Mouse (Mus musculus) myocyte (in vitro differentiated cells): ENCODE measurements around the gene Klhl11. TPM values are rescaled to one million over a fixed set of nuclear protein-coding genes. Genes with fewer than 3 reads are reported as not detected.

ENCODE experiments used
- H3K27me3 ChIP-seq: one replicate; pipeline ENCODE4 v1.6.1; 2011; ENCODE audit not compliant: control insufficient read depth, insufficient read depth, insufficient read length
- H3K36me3 ChIP-seq: one replicate; pipeline ENCODE4 v1.6.1; 2011; ENCODE audit not compliant: control insufficient read depth, insufficient read depth
- H3K4me2 ChIP-seq: one replicate; pipeline ENCODE4 v1.6.1; 2011; ENCODE audit warnings: low read depth, control low read depth
- H3K4me3 ChIP-seq: one replicate; pipeline ENCODE4 v1.5.1; 2011; ENCODE audit warnings: mild to moderate bottlenecking, control low read depth, moderate library complexity
- H3K79me2 ChIP-seq: one replicate; pipeline ENCODE4 v1.6.1; 2011; ENCODE audit not compliant: control insufficient read depth, insufficient read depth
- H3ac ChIP-seq: one replicate; pipeline ENCODE4 v1.6.1; 2011; ENCODE audit not compliant: control insufficient read depth, insufficient read length
- CEBPB ChIP-seq: IDR thresholded peaks from 2 replicates; pipeline ENCODE4 v1.6.1; 2011; ENCODE audit warnings: mild to moderate bottlenecking, moderate library complexity; ENCODE audit not compliant: poor library complexity, insufficient read depth, severe bottlenecking
- E2F4 ChIP-seq: IDR thresholded peaks from one replicate; pipeline ENCODE4 v1.6.1; 2011; ENCODE audit warnings: mild to moderate bottlenecking, control low read depth, moderate library complexity; ENCODE audit not compliant: insufficient read depth
- MAX ChIP-seq: IDR thresholded peaks from one replicate; pipeline ENCODE4 v1.6.1; 2011; ENCODE audit warnings: low read depth, mild to moderate bottlenecking, control low read depth
- MYOD1 ChIP-seq, 3 experiments: IDR thresholded peaks; one replicate each; pipeline ENCODE4 v1.6.1; 2011; ENCODE audit warnings: control low read depth in 2 of 3, low read depth in 2 of 3, mild to moderate bottlenecking in 2 of 3, moderate library complexity in 1 of 3; ENCODE audit not compliant: insufficient read length in 2 of 3, control insufficient read depth in 1 of 3
- MYOG ChIP-seq, 3 experiments: IDR thresholded peaks; one replicate each; pipeline ENCODE4 v1.6.1; 2011; ENCODE audit warnings: control low read depth in 2 of 3, low read depth in 2 of 3, mild to moderate bottlenecking in 2 of 3; ENCODE audit not compliant: insufficient read length in 2 of 3, control insufficient read depth in 1 of 3, insufficient read depth in 1 of 3
- POLR2A ChIP-seq: IDR thresholded peaks from one replicate; pipeline ENCODE4 v1.6.1; 2011; ENCODE audit warnings: low read depth, mild to moderate bottlenecking, control low read depth, moderate library complexity; ENCODE audit not compliant: insufficient read length
- POLR2AphosphoS2 ChIP-seq: IDR thresholded peaks from one replicate; pipeline ENCODE4 v1.6.1; 2011; ENCODE audit warnings: low read depth, control low read depth; ENCODE audit not compliant: insufficient read length
- REST ChIP-seq: IDR thresholded peaks from one replicate; pipeline ENCODE4 v1.6.1; 2011; ENCODE audit warnings: mild to moderate bottlenecking, control low read depth, moderate library complexity; ENCODE audit not compliant: insufficient read depth, insufficient read length
- SRF ChIP-seq: IDR thresholded peaks from one replicate; pipeline ENCODE4 v1.6.1; 2011; ENCODE audit warnings: low read depth; ENCODE audit not compliant: control insufficient read depth, insufficient read length
- TCF12 ChIP-seq: IDR thresholded peaks from one replicate; pipeline ENCODE4 v1.6.1; 2011; ENCODE audit warnings: mild to moderate bottlenecking, control low read depth; ENCODE audit not compliant: poor library complexity, insufficient read depth, severe bottlenecking
- TCF3 ChIP-seq: IDR thresholded peaks from one replicate; pipeline ENCODE4 v1.6.1; 2011; ENCODE audit warnings: low read depth, control low read depth; ENCODE audit not compliant: insufficient read length
- USF1 ChIP-seq: IDR thresholded peaks from one replicate; pipeline ENCODE4 v1.6.1; 2011; ENCODE audit warnings: low read depth, mild to moderate bottlenecking, control low read depth, moderate library complexity
- polyA plus RNA-seq: library from polyadenylated mRNA; unstranded; fragments of >200 nt; fragmentation: generic; extraction: Trizol; gene quantifications from one replicate; pipeline ENCODE4 v1.2.1, GENCODE M21; 2012; ENCODE audit warnings: missing spikeins

Klhl11 gene
- polyA plus RNA-seq, 1 experiment, result 3.6 TPM

GRCm38 (mm10) chr11:100493771-100494170 is 21.2 kb upstream of the Klhl11 start:
- Histone ChIP-seq H3K4me2 (no peak overlapping the region), H3K36me3 (peaks cover 77% of the 10 kb centered on the region), H3K27me3 (no peaks in the 10 kb centered on the region), H3K79me2 (no peaks in the 10 kb centered on the region), H3K4me3 (no peak overlapping the region), H3ac (no peak overlapping the region)
- no peak for TF ChIP-seq TCF3

- no peaks in the 10 kb centered on the region for H3K79me2 ChIP-seq
- H3K4me3 ChIP-seq, result no peak overlapping the region
- no peak for TF ChIP-seq TCF12
- H3K4me2 ChIP-seq, result no peak overlapping the region
- no peaks in the 10 kb centered on the region for H3K27me3 ChIP-seq
- no peak overlapping the region for H3ac ChIP-seq
- H3K36me3 ChIP-seq, result peaks cover 69% of the 10 kb centered on the region
Observed at GRCm38 (mm10) chr11:100490951-100491350, 18.4 kb upstream of the Klhl11 start.

- no peak for TF ChIP-seq POLR2A
- no peak for TF ChIP-seq MYOD1 (IDR thresholded peaks at IDR 0.05; ENCODE audit: control insufficient read depth in 1 of 3, insufficient read length in 2 of 3, low read depth in 2 of 3)
- no peak for TF ChIP-seq MYOG (IDR thresholded peaks at IDR 0.05; ENCODE audit: control insufficient read depth in 1 of 3, insufficient read depth in 1 of 3, insufficient read length in 2 of 3, low read depth in 2 of 3)
- TF ChIP-seq POLR2AphosphoS2, result no peak
- TF ChIP-seq USF1, result no peak
- TF ChIP-seq REST, result no peak
- TF ChIP-seq SRF, result no peak
- TF ChIP-seq MAX, result no peak
- no peak for TF ChIP-seq TCF12
- TF ChIP-seq CEBPB, result no peak
- no peak for TF ChIP-seq E2F4
- TF ChIP-seq TCF3, result no peak
- Histone ChIP-seq H3K4me3 (no peak overlapping the region), H3K79me2 (no peaks in the 10 kb centered on the region), H3K36me3 (peaks cover 80% of the 10 kb centered on the region), H3ac (no peak overlapping the region), H3K4me2 (no peak overlapping the region), H3K27me3 (no peaks in the 10 kb centered on the region)
Observed at GRCm38 (mm10) chr11:100485801-100486538, 13.4 kb upstream of the Klhl11 start.

- Histone ChIP-seq H3K4me3 (no peak overlapping the region), H3K79me2 (no peaks in the 10 kb centered on the region), H3K36me3 (peaks cover 83% of the 10 kb centered on the region), H3K4me2 (no peak overlapping the region), H3K27me3 (no peaks in the 10 kb centered on the region), H3ac (no peak overlapping the region)
- TF ChIP-seq TCF12 (no peak), CEBPB (no peak), E2F4 (no peak), TCF3 (no peak), MAX (no peak), POLR2AphosphoS2 (no peak), USF1 (no peak), MYOD1 (IDR thresholded peaks at IDR 0.05; ENCODE audit: control insufficient read depth in 1 of 3, insufficient read length in 2 of 3, low read depth in 2 of 3) (no peak), MYOG (IDR thresholded peaks at IDR 0.05; ENCODE audit: control insufficient read depth in 1 of 3, insufficient read depth in 1 of 3, insufficient read length in 2 of 3, low read depth in 2 of 3) (no peak), POLR2A (no peak), SRF (no peak), REST (no peak)
Observed at GRCm38 (mm10) chr11:100484461-100484860, 11.9 kb upstream of the Klhl11 start.

GRCm38 (mm10) chr11:100479152-100479551 is 6.6 kb upstream of the Klhl11 start:
- H3K4me2 ChIP-seq, result no peak overlapping the region
- no peak for TF ChIP-seq SRF
- TF ChIP-seq POLR2A, result no peak
- TF ChIP-seq MYOG (IDR thresholded peaks at IDR 0.05; ENCODE audit: control insufficient read depth in 1 of 3, insufficient read depth in 1 of 3, insufficient read length in 2 of 3, low read depth in 2 of 3), result no peak
- TF ChIP-seq MAX, result no peak
- no peak for TF ChIP-seq USF1
- no peaks in the 10 kb centered on the region for H3K79me2 ChIP-seq
- H3K27me3 ChIP-seq, result no peaks in the 10 kb centered on the region
- no peak overlapping the region for H3K4me3 ChIP-seq
- peaks cover 65% of the 10 kb centered on the region for H3K36me3 ChIP-seq
- H3ac ChIP-seq, result no peak overlapping the region
